Mouse (Mus musculus): ENCODE data around the gene Bbs9. TPM values are rescaled to one million over a fixed set of nuclear protein-coding genes. Genes with fewer than 3 reads are reported as not detected.
A peak's percentile ranks its signal among the peaks of the same experiment; 100 is the strongest.

Bbs9 gene
- polyA plus RNA-seq, 1 experiment from 2014 or later = 13.4 TPM

DNA sequence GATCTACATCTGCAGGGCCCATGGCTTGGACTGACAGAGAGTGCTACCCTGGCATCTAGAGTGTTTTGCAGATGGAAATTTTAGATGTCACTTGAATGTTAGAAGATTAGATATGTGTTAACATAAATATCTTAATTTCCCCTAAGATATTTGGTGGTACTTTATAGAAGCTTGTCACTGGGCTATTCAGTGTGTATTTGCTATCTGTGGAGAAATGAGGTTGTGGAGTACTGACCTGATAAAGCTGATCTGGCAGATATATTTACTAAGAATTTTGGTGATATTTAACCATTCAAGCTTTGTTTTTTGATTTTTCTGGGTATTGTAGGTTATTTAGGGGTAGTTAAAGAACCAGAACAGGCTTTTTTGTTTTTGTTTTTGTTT is 276.0 kb downstream of the Bbs9 start:
- ATAC-seq (ENCODE audit: low read depth) (no peak), DNase-seq (ENCODE audit: low spot score) (no peak)
- Histone ChIP-seq H3K36me3 (ENCODE audit: control insufficient read depth, insufficient read depth, low read length) (no peaks in the 10 kb centered on the region), H3K27me3 (replicated peaks; ENCODE audit: control insufficient read depth, insufficient read depth, low read length) (no peaks in the 10 kb centered on the region), H3K27ac (replicated peaks; ENCODE audit: low read depth, low read length) (no peak overlapping the region), H3K4me1 (ENCODE audit: control insufficient read depth, insufficient read depth, low read length) (peaks cover 7% of the 10 kb centered on the region; the same call in 1 of the 2 replicates), H3K9ac (ENCODE audit: low read depth, low read length) (no peak overlapping the region), H3K4me3 (ENCODE audit: low read depth, low read length) (no peak overlapping the region), H3K4me2 (ENCODE audit: low read depth, low read length) (no peak overlapping the region), H3K9me3 (ENCODE audit: control insufficient read depth, low read length) (peaks cover 7% of the 10 kb centered on the region)

DNA sequence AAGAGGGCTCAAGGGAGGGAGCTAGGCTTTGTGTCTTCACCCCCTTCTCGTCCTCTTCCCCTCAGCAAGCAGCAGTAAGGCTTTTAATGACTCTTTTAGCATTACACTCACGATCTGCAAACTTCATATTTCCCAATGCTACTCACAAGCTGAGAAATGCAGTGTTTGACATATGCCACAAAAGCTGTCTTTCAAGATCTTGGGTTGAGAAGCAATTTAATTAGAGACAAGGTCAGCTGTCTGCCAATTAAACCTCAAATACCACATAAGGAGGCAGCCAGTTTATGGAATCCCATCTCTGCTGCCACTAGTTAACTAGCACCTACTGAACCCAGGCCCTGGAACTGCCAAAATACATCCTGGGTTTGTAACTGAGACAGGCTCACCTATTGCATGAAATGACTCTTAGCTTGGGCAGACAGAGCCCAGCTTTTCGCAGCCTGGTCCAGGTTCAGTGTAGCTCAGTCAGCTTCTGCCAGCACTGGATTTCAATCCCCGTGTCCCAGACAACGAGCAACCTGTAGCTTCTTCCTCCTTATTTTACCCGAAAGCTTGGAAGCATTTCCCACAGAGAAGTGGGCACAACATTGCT is 278.7 kb downstream of the Bbs9 start:
- Histone ChIP-seq H3K36me3 (ENCODE audit: control insufficient read depth, insufficient read depth, low read length) (no peaks in the 10 kb centered on the region), H3K27me3 (replicated peaks; ENCODE audit: control insufficient read depth, insufficient read depth, low read length) (no peaks in the 10 kb centered on the region), H3K9me3 (ENCODE audit: control insufficient read depth, low read length) (peaks cover 7% of the 10 kb centered on the region), H3K27ac (replicated peaks; ENCODE audit: low read depth, low read length) (no peak overlapping the region), H3K4me2 (ENCODE audit: low read depth, low read length) (no peak overlapping the region), H3K9ac (ENCODE audit: low read depth, low read length) (no peak overlapping the region), H3K4me3 (ENCODE audit: low read depth, low read length) (no peak overlapping the region), H3K4me1 (ENCODE audit: control insufficient read depth, insufficient read depth, low read length) (no peaks in the 10 kb centered on the region)
- 66% methylated on average over 6 of the region's 6 CpGs for WGBS
- no peak for ATAC-seq (ENCODE audit: low read depth)
- DNase-seq (ENCODE audit: low spot score) = no peak

DNA sequence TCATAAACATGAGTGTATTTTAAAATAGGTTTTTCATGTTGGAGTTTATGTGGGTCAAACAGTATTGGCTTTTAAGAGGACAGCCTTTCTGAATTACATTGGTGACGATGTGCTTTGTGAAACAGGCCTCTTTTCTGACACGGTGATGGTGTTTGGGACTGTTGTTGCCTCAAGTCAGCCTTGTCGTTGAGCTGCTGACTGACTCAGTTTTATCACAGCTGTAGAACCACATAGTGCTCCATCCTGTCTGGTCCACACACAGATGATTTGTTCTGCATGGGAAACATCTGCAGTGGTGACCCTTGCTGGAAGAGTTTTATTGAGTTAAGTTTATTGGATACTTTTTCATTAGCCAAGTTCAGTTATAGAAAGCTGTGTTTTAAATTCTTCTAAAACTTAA is 283.0 kb downstream of the Bbs9 start:
- Histone ChIP-seq H3K9ac (ENCODE audit: low read depth, low read length) (no peak overlapping the region), H3K27ac (replicated peaks; ENCODE audit: low read depth, low read length) (no peak overlapping the region), H3K4me3 (ENCODE audit: low read depth, low read length) (no peak overlapping the region), H3K36me3 (ENCODE audit: control insufficient read depth, insufficient read depth, low read length) (no peaks in the 10 kb centered on the region), H3K4me1 (ENCODE audit: control insufficient read depth, insufficient read depth, low read length) (no peaks in the 10 kb centered on the region; the same call in 1 of the 2 replicates), H3K4me2 (ENCODE audit: low read depth, low read length) (no peak overlapping the region), H3K27me3 (replicated peaks; ENCODE audit: control insufficient read depth, insufficient read depth, low read length) (no peaks in the 10 kb centered on the region), H3K9me3 (ENCODE audit: control insufficient read depth, low read length) (no peaks in the 10 kb centered on the region)
- 61% methylated on average over 3 of the region's 3 CpGs for WGBS
- no peak for DNase-seq (ENCODE audit: low spot score)
- no peak for ATAC-seq (ENCODE audit: low read depth)

DNA sequence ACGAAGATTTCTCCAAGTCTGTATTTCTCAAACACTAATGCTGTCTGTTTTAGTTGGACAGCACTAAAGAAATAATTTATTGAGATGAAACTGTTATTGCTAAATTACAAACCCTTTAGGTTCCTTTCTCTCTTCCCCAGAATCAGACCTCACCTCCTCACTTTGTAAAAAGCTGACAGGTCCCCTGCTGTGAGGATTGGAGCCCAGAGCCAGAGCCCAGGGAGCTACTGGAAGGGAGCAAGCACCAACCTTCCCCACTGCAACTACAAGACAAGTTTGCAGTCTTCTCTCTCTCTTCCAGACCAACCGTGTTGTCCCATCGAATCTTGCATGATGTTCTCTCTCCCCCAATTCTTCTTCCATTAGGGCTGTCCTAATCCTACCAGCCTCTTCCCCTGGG is 283.7 kb downstream of the Bbs9 start:
- Histone ChIP-seq H3K27ac (replicated peaks; ENCODE audit: low read depth, low read length) (no peak overlapping the region), H3K9me3 (ENCODE audit: control insufficient read depth, low read length) (no peaks in the 10 kb centered on the region), H3K27me3 (replicated peaks; ENCODE audit: control insufficient read depth, insufficient read depth, low read length) (no peaks in the 10 kb centered on the region), H3K4me3 (ENCODE audit: low read depth, low read length) (no peak overlapping the region), H3K9ac (ENCODE audit: low read depth, low read length) (no peak overlapping the region), H3K4me1 (ENCODE audit: control insufficient read depth, insufficient read depth, low read length) (no peaks in the 10 kb centered on the region; the same call in 1 of the 2 replicates), H3K4me2 (ENCODE audit: low read depth, low read length) (no peak overlapping the region), H3K36me3 (ENCODE audit: control insufficient read depth, insufficient read depth, low read length) (no peaks in the 10 kb centered on the region)
- no peak for ATAC-seq (ENCODE audit: low read depth)
- no peak for DNase-seq (ENCODE audit: low spot score)
- WGBS = 74% methylated on average over 3 of the region's 3 CpGs

DNA sequence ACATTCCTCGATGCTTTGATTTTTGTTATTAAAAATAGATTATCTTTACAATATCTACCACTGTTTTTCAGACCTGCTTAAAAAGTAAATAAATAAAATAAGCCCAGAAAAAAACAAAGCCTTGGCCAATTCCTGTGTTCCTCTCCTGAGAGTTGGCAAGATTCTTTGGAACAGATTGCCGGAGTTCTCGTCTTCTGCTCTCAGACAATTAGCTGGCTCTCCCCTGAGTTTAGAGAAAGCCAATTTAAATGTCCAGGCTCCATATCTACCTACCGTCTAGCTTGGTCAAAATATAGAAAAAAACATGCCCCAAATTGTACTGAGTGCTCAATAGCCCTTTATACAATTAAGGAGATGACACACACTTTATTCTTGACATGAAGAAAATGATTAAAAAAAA is 284.9 kb downstream of the Bbs9 start:
- H3K4me2 ChIP-seq (ENCODE audit: low read depth, low read length) = no peak overlapping the region
- no peak for DNase-seq (ENCODE audit: low spot score)
- no peak overlapping the region for H3K27ac ChIP-seq (replicated peaks; ENCODE audit: low read depth, low read length)
- 73% methylated on average over 4 of the region's 4 CpGs for WGBS
- H3K27me3 ChIP-seq (replicated peaks; ENCODE audit: control insufficient read depth, insufficient read depth, low read length) = no peaks in the 10 kb centered on the region
- no peaks in the 10 kb centered on the region for H3K36me3 ChIP-seq (ENCODE audit: control insufficient read depth, insufficient read depth, low read length)
- no peak overlapping the region for H3K9ac ChIP-seq (ENCODE audit: low read depth, low read length)
- peaks cover 3% of the 10 kb centered on the region; the same call in 1 of the 2 replicates for H3K4me1 ChIP-seq (ENCODE audit: control insufficient read depth, insufficient read depth, low read length)
- H3K4me3 ChIP-seq (ENCODE audit: low read depth, low read length) = no peak overlapping the region
- no peak for ATAC-seq (ENCODE audit: low read depth)
- H3K9me3 ChIP-seq (ENCODE audit: control insufficient read depth, low read length) = no peaks in the 10 kb centered on the region

DNA sequence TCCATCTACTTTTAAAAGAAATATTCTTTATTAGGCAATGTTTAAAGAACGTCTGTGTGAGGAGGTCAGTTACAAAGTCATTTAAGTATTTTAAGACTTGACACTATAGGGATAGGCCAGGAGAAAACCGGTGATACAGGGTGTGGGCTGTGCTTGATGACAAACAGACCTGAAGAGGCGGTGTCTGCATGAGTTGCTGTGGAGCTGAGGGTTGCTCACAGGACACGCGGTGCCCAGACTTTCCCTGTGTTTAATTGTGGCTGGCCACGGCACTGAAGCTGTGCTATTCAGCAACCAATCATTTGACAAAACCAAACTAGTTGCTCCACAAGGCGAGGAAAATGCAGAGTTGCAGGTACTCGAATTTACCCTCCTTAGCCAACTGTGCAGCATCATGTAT is 286.0 kb downstream of the Bbs9 start:
- WGBS = 74% methylated on average over 8 of the region's 8 CpGs
- no peaks in the 10 kb centered on the region for H3K36me3 ChIP-seq (ENCODE audit: control insufficient read depth, insufficient read depth, low read length)
- H3K4me3 ChIP-seq (ENCODE audit: low read depth, low read length) = no peak overlapping the region
- no peak overlapping the region for H3K4me2 ChIP-seq (ENCODE audit: low read depth, low read length)
- H3K27ac ChIP-seq (replicated peaks; ENCODE audit: low read depth, low read length) = no peak overlapping the region
- no peaks in the 10 kb centered on the region for H3K27me3 ChIP-seq (replicated peaks; ENCODE audit: control insufficient read depth, insufficient read depth, low read length)
- DNase-seq (ENCODE audit: low spot score) (no peak), ATAC-seq (ENCODE audit: low read depth) (no peak)
- H3K9me3 ChIP-seq (ENCODE audit: control insufficient read depth, low read length) = no peaks in the 10 kb centered on the region
- peaks cover 9% of the 10 kb centered on the region for H3K4me1 ChIP-seq (ENCODE audit: control insufficient read depth, insufficient read depth, low read length)
- H3K9ac ChIP-seq (ENCODE audit: low read depth, low read length) = no peak overlapping the region

DNA sequence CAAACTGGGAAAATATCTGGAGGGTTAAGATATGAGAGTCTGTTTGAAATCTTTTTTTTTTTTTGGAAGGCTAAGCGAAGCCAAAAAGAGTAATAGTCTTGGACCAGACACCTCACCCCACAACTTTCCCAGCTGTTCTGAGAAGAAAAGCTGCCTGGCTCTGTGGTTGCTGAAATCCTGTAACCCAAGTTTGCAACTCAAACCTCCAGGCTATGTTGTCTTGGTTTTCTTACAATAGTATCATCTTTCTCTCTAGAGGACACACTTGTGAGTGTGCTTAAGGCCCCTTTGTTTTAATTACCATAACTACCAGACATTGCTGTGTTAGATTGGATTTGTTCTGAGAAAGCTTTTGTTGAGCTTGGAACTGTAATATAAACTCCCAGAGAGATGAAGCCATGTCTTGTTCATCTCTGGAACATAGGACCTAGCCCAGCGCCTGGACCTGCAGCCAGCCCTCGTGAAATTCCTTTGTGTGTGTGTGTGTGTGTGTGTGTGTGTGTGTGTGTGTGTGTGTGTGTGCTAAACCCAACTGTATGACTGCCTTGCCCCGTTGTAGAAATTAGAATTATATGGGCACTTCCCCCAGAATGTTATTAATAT is 290.2 kb downstream of the Bbs9 start:
- Histone ChIP-seq H3K36me3 (ENCODE audit: control insufficient read depth, insufficient read depth, low read length) (no peaks in the 10 kb centered on the region), H3K4me3 (ENCODE audit: low read depth, low read length) (no peak overlapping the region), H3K27me3 (replicated peaks; ENCODE audit: control insufficient read depth, insufficient read depth, low read length) (no peaks in the 10 kb centered on the region), H3K9ac (ENCODE audit: low read depth, low read length) (no peak overlapping the region), H3K27ac (replicated peaks; ENCODE audit: low read depth, low read length) (no peak overlapping the region), H3K4me2 (ENCODE audit: low read depth, low read length) (no peak overlapping the region), H3K9me3 (ENCODE audit: control insufficient read depth, low read length) (no peaks in the 10 kb centered on the region), H3K4me1 (ENCODE audit: control insufficient read depth, insufficient read depth, low read length) (peaks cover 13% of the 10 kb centered on the region)
- WGBS = 24% methylated on average over 4 of the region's 4 CpGs
- DNase-seq (ENCODE audit: low spot score) (peak; percentile 88), ATAC-seq (ENCODE audit: low read depth) (peak; percentile 86)

DNA sequence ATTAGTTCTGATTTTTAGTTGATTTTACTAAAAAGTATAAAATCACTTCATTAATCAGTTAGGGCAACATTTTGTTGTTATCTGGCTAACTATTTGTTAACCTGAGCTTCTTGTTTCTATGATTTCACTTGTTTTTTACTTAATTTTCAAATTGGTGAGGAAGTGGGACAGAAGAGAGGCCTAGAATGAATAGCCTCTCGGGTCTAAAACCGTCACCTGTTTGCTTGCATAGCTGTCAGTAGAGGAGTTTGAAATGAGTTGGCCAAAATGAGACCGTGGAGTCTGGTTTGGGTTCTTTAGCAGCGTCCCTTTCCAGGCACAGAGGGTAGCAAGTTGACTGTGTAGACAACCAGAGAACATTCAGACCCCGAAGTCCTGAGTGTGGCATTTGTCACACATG is 291.6 kb downstream of the Bbs9 start:
- 83% methylated on average over 5 of the region's 5 CpGs for WGBS
- no peak for DNase-seq (ENCODE audit: low spot score)

DNA sequence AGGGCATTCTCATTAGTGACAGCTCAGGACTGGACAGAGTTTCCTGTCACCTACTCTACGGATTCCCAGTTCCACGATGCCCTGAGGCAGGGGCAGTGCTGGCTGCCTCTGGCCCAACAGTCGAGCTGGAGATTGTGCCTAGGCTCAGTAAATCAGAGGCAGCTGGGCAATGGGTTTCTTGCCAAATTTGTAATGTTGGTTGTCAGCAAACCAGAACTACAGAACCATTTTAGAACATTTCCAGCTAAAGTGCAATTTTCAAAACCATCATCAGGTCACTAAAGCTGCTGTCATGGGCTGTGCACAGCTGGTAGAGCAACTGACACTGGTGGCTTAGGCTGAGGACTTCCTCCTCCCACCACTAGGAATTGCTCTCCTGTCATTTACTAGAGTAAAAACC is 292.3 kb downstream of the Bbs9 start:
- Histone ChIP-seq H3K4me1 (ENCODE audit: control insufficient read depth, insufficient read depth, low read length) (peaks cover 13% of the 10 kb centered on the region; the same call in 1 of the 2 replicates), H3K4me3 (ENCODE audit: low read depth, low read length) (no peak overlapping the region), H3K27ac (replicated peaks; ENCODE audit: low read depth, low read length) (no peak overlapping the region), H3K9ac (ENCODE audit: low read depth, low read length) (no peak overlapping the region), H3K36me3 (ENCODE audit: control insufficient read depth, insufficient read depth, low read length) (no peaks in the 10 kb centered on the region), H3K27me3 (replicated peaks; ENCODE audit: control insufficient read depth, insufficient read depth, low read length) (no peaks in the 10 kb centered on the region), H3K4me2 (ENCODE audit: low read depth, low read length) (no peak overlapping the region), H3K9me3 (ENCODE audit: control insufficient read depth, low read length) (no peaks in the 10 kb centered on the region)
- ATAC-seq (ENCODE audit: low read depth) (no peak), DNase-seq (ENCODE audit: low spot score) (no peak)
- 34% methylated on average over 3 of the region's 3 CpGs for WGBS

More for the DNA sequence above, 291.6 kb downstream of the Bbs9 start:
- H3K4me3 ChIP-seq (ENCODE audit: low read depth, low read length) = no peak overlapping the region
- H3K4me1 ChIP-seq (ENCODE audit: control insufficient read depth, insufficient read depth, low read length) = peaks cover 13% of the 10 kb centered on the region; the same call in 1 of the 2 replicates
- no peak for ATAC-seq (ENCODE audit: low read depth)
- H3K9ac ChIP-seq (ENCODE audit: low read depth, low read length) = no peak overlapping the region
- no peaks in the 10 kb centered on the region for H3K36me3 ChIP-seq (ENCODE audit: control insufficient read depth, insufficient read depth, low read length)
- H3K27me3 ChIP-seq (replicated peaks; ENCODE audit: control insufficient read depth, insufficient read depth, low read length) = no peaks in the 10 kb centered on the region
- H3K4me2 ChIP-seq (ENCODE audit: low read depth, low read length) = no peak overlapping the region
- no peak overlapping the region for H3K27ac ChIP-seq (replicated peaks; ENCODE audit: low read depth, low read length)
- H3K9me3 ChIP-seq (ENCODE audit: control insufficient read depth, low read length) = no peaks in the 10 kb centered on the region
